Mouse (Mus musculus) midbrain, embryonic 16.5 days (tissue): ENCODE measurements around the gene 1700016C15Rik. TPM values are rescaled to one million over a fixed set of nuclear protein-coding genes. Genes with fewer than 3 reads are reported as not detected.

Experiments used
- polyA plus RNA-seq: library from polyadenylated mRNA; unstranded; fragments of >200 nt; fragmentation: Nextera tagmentation; extraction: Ambion mirVana; gene quantifications from 2 replicates; pipeline ENCODE4 v1.2.1, GENCODE M21; 2015

Gene 1700016C15Rik
- polyA plus RNA-seq, 1 experiment from 2014 or later = not detected

Other genes with a start within 250 kb of the 1700016C15Rik start
- gene Adss, start 66.7 kb downstream of the 1700016C15Rik start, polyA plus RNA-seq = 54.7 and 54.8 TPM in 2 replicates